Mouse (Mus musculus): Measurements from ENCODE around the gene Ttyh3. TPM values are rescaled to one million over a fixed set of nuclear protein-coding genes. Genes with fewer than 3 reads are reported as not detected.

The Ttyh3 gene
- total RNA-seq, 4 experiments from 2014 or later = 2.6 to 5.2 (median 3.4) TPM

GRCm38 (mm10) chr5:140652587-140652986, 3.8 kb upstream of the Ttyh3 start:
- DNase-seq (ENCODE audit: low spot score in 2 of 2) = no peak

DNA sequence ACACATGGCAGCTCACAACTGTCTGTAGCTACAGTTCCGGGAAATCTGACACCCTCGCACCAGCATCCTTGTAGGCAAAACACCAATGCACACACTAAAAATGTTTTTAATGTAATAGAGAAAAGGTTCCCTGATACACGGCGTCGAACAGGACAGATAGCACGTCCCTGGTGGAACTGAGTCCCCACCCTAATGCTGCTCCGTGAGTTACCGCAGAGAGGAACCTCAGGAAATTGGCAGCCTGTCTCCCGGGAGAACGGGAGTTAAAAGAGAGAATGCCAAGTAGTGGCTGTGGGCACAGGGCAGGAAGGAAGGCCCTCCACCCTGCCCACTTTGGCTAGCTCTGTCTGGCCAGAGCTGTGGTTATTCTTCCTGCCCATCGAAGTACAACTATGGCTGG, 2.4 kb upstream of the Ttyh3 start:
- DNase-seq (ENCODE audit: low spot score in 2 of 2) = no peak

GRCm38 (mm10) chr5:140649881-140650414, 1.1 kb upstream of the Ttyh3 start:
- DNase-seq (ENCODE audit: low spot score in 2 of 2) = no peak

DNA sequence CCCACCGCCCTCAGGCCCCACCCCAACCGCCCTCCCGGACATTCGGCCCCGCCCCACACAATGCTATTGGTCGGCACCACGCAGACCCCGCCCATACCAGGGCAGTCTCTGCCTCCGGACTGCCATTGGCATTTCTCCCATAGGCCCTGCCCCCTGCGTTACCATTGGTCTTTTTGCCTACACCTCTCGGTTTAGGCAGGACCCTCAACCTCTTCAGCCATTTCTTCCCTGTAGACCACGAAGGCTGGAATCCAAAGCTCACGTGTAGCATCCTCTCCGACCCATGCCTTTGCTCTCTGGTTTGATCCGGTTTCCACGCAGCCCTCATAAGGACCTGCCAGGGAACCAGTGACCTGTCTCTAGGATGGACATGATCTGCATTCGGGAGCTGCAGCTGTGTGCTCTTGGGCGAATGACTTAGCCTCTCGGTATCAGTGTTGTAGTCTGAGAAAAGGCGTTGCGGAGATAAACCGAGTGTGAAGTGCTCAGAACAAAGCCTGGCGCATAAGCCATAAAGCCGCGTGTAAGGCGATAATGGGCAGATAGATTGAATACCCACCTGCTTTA, 353 bp upstream of the Ttyh3 start:
- DNase-seq (ENCODE audit: low spot score in 2 of 2) = peak; percentile 91 to 94

DNA sequence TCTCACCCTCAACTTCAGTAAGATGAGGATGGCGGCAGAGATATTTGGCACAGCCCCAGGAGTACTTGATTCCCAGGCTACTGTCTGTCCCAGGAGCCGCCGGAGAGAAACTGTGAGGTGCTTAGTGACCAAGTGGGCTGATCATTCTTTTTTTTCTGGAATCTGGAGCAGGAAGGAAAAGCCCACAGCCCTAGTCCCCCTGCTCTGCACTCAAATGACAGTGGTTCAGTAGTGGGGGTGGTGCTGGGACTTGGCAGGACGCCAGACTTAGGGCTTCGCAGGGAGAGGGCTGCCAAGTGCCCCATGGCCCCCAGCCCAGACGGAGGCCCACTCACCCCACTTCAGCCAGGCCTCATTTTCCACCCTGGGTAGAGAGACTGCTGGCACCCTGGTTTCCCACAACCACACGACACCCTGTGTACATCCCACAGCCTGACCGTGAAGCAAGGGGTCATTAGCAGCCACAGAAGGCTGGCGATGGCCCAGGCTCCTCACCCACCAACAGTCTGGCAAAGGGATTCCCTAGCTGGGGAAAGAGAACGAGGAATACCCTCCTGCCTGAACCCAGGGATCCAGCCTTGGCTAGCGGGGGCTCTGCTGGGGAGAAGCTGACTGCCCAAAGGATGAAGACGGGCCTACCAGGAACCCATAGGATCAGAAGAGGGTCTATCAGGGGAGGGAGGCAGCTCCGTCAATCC, 861 bp downstream of the Ttyh3 start:
- no peak for DNase-seq (ENCODE audit: low spot score in 2 of 2)

DNA sequence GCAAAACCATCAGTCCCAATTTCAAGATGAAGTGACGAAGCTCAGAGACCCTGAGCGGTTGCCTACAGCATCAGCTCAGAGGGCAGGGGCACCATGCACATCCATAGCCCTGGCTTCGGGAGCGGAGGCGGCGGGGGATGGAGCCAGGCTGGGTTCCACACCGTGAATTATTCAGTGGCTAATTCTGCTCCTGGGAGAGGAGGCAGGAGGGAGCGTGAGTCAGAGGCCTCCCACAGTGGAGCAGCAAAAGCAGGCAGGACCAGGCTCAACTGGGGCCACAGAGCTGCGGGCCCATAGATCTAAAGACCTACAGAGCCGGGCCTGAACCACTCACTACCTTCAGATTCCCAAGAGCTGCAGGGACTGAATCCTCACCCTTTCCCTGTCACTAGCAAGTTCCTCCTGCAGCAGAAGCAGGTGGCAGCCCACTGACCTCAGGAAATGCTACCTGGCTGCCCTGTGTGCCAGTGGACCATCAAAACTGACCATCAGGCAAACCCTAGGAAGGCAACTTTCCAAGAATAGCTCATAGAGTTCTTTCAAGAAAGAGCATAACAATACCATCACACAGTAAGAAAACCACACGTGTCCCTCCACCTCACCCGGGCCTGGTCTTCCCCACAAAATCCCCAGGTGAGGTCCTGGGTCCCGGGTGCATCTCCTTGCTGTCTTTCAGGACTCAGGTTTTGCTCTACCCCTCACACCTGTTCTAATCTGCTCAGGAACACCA, 1.6 kb downstream of the Ttyh3 start:
- DNase-seq (ENCODE audit: low spot score in 2 of 2) = no peak

- no peak for DNase-seq (ENCODE audit: low spot score in 2 of 2)
These were observed 2.7 kb downstream of the Ttyh3 start for GRCm38 (mm10) chr5:140646171-140646570.

GRCm38 (mm10) chr5:140645454-140645853, 3.4 kb downstream of the Ttyh3 start:
- no peak for DNase-seq (ENCODE audit: low spot score in 2 of 2)

GRCm38 (mm10) chr5:140644702-140645201, 4.1 kb downstream of the Ttyh3 start:
- no peak for DNase-seq (ENCODE audit: low spot score in 2 of 2)

- no peak for DNase-seq (ENCODE audit: low spot score in 2 of 2)
These were observed 4.6 kb downstream of the Ttyh3 start for GRCm38 (mm10) chr5:140644263-140644662.

DNA sequence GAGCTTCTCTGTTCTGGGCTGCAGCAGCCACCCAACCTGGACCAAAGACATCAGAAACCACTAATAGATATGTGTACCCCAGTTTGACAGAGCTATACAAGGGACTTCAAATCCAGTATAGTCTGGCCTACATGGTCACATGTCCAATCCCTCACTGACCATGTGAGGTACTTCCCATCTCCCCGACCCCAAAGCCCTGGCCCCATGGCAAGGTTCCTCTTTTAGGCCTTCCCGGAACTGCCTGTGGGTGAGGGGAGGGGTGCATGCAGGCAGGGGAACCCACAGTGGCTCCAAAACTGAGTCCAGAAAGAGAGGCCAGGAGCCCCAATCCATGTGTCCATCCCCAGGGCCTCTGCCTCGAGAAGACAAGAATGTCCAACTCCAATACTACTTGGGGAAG, 6.8 kb downstream of the Ttyh3 start:
- no peak for DNase-seq (ENCODE audit: low spot score in 2 of 2)

- DNase-seq (ENCODE audit: low spot score in 2 of 2) = peak; percentile 26 to 44
These were observed 7.4 kb downstream of the Ttyh3 start for GRCm38 (mm10) chr5:140641254-140641928.

DNA sequence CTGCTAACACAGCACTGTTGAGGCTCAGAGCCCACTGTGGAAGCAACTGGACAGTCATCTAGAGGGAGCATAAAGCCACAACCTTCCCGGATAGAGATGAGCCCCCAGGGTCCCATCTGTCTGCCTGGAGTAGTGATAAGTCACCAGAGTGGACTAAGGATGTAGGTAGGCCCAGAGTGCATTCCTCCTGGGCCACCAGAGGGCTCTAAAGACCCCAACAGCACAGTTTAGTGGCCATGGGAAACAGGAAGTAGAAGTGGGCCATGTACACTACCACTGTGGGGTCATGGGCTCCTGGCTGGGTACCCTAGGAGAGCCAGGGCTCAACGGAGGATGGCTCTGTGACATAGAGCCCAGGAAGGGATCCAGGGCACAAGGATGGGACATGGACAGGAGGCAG, 8.0 kb downstream of the Ttyh3 start:
- no peak for DNase-seq (ENCODE audit: low spot score in 2 of 2)

DNA sequence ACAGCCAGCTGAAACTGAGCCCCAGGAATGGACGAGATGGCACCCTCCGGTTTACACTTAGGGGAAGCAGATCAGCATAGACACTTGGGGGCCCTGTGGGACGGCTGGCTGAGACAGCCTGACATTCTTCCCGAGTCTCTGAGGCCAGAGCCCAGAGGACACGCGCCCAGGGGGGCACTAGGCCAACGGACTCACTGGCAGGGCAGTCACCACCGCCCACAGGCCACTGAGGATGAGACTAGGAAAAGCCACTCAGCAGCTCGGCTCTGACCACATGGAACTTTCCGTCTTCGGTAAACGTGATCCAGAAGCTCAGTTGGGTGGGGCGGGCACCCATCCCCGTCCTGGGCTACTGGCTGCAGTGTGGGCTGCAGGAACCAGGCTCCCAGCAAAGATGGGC, 9.0 kb downstream of the Ttyh3 start:
- peak; percentile 80 to 88 for DNase-seq (ENCODE audit: low spot score in 2 of 2)

GRCm38 (mm10) chr5:140639312-140639711, 9.5 kb downstream of the Ttyh3 start:
- no peak for DNase-seq (ENCODE audit: low spot score in 2 of 2)

- DNase-seq (ENCODE audit: low spot score in 2 of 2) = no peak
These were observed 10.3 kb downstream of the Ttyh3 start for GRCm38 (mm10) chr5:140638484-140638883.

DNA sequence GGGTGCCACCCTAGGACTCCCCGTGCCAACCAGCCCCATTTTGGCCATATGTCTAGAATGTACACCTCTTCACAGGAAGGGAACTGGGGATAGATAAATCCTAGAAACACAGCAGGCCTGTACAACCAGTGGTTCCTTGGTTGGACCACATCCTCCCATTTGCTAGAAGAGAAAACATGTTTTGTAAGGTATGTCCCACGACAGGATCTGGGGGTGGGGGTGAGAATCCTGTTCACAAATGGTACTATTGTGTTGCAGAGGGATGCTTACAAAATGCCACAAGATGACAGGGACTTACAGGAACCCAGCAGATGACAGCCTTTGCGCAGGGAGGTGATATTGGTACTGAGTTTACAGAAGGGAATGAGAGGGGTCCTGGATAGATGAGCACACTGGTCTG, 10.8 kb downstream of the Ttyh3 start:
- no peak for DNase-seq (ENCODE audit: low spot score in 2 of 2)

- DNase-seq (ENCODE audit: low spot score in 2 of 2) = no peak
These were observed 11.8 kb downstream of the Ttyh3 start for GRCm38 (mm10) chr5:140637058-140637410.

GRCm38 (mm10) chr5:140636316-140637057, 12.3 kb downstream of the Ttyh3 start:
- no peak for DNase-seq (ENCODE audit: low spot score in 2 of 2)

DNA sequence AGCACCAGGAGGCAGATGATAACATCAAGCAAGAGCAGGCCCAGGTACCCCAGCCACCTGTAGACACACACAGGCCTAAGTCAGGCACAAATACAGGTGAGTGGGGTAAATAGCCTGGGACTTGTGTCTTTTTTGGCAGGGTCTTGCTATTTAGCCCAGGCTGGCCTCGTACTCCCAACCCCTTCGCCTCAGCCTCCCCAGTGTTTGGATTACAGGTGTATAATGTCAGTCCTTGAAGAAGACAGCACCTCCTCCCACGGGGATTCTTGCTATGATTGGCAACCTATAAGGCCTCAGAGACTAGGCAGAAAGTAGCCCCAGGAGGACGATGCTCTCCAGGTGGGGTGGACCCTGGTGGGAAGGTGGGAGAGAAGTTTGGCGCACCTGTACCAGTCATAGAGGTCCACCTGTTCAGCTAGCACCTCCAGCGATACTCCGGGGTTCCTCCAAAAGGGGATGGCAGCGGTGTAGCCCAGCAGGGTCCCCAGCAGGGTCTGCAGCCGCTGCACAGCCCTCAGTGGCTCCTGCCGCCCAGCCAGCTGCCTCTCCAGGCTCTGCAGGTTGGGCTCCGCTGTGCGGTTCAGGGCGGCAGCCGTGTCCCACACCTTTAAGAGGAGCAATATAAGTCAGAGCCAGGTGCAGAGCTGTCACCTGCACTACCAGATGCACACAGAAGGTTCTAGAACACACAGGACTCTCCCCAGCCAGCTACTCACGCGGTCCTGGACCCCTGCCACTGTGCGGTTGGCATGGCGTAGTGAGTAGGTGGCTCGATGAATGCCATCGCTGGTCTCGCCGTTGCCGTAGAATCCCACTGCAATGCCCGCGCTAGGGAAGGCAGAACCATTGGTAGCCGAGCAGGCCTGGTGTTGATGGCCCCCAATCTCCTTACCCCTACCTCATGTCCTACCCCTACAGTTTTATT, 13.8 kb downstream of the Ttyh3 start:
- no peak for DNase-seq (ENCODE audit: low spot score in 2 of 2)

All from gastrocnemius, adult 8-10 months (tissue).